Mouse (Mus musculus): ENCODE data around the gene Atp5s.

- no peak for TF ChIP-seq CTCF (IDR thresholded peaks at IDR 0.05; ENCODE audit: extremely low read depth, insufficient read depth, low read length)
- no peak for TF ChIP-seq POLR2A (IDR thresholded peaks at IDR 0.05; ENCODE audit: extremely low read depth, insufficient read depth, low read length)
Observed at GRCm38 (mm10) chr12:69730306-69730705, 5.6 kb downstream of the Atp5s start.
